Mouse (Mus musculus) MEL (cell line): Measurements from ENCODE around the gene Erc2. TPM values are rescaled to one million over a fixed set of nuclear protein-coding genes. Genes with fewer than 3 reads are reported as not detected.

Experiments used
- DNase-seq: peaks from one replicate; pipeline ENCODE4 v3.0.0; 2011; ENCODE audit warnings: low read depth, low spot score
- H3K27ac ChIP-seq: 2 replicates; pipeline ENCODE4 v1.5.1; 2012; ENCODE audit warnings: low read depth, mild to moderate bottlenecking, control low read depth, low read length, moderate library complexity; ENCODE audit not compliant: control insufficient read depth
- H3K27me3 ChIP-seq, 2 experiments: fragments of 150-350 bp in 1 of 2; sonication (generic) in 1 of 2; 2 replicates each; pipeline ENCODE4 v1.6.1; 2012; ENCODE audit warnings: low read length in 2 of 2, mild to moderate bottlenecking in 2 of 2, improper control_type of control experiment in 1 of 2, moderate library complexity in 1 of 2; ENCODE audit not compliant: insufficient read depth in 2 of 2, control insufficient read depth in 1 of 2
- H3K36me3 ChIP-seq, 2 experiments: 2 replicates each; pipeline ENCODE4 v1.6.1; 2012 to 2014; ENCODE audit warnings: low read length in 2 of 2, improper control_type of control experiment in 1 of 2, inconsistent platforms in 1 of 2, mild to moderate bottlenecking in 1 of 2; ENCODE audit not compliant: insufficient read depth in 2 of 2, control insufficient read depth in 1 of 2
- H3K4me1 ChIP-seq, 2 experiments: fragments of 150-350 bp in 1 of 2; sonication (generic) in 1 of 2; 2 replicates each; pipeline ENCODE4 v1.6.1; 2012; ENCODE audit warnings: low read length in 2 of 2, improper control_type of control experiment in 1 of 2, mild to moderate bottlenecking in 1 of 2; ENCODE audit not compliant: insufficient read depth in 2 of 2, control insufficient read depth in 1 of 2
- H3K4me3 ChIP-seq, 2 experiments: fragments of 150-350 bp in 1 of 2; sonication (generic) in 1 of 2; 2 replicates each; pipeline ENCODE4 v1.5.1; 2012; ENCODE audit warnings: low read depth in 2 of 2, low read length in 2 of 2, mild to moderate bottlenecking in 2 of 2, moderate library complexity in 2 of 2, control low read depth in 1 of 2, improper control_type of control experiment in 1 of 2; ENCODE audit not compliant: control insufficient read depth in 1 of 2, insufficient read depth in 1 of 2
- H3K79me2 ChIP-seq: 2 replicates; pipeline ENCODE4 v1.6.1; 2012; ENCODE audit warnings: mild to moderate bottlenecking, low read length, moderate library complexity; ENCODE audit not compliant: control insufficient read depth, poor library complexity, insufficient read depth
- H3K9ac ChIP-seq: 2 replicates; pipeline ENCODE4 v1.6.1; 2012; ENCODE audit warnings: low read depth, mild to moderate bottlenecking, control low read depth, low read length, moderate library complexity; ENCODE audit not compliant: control insufficient read depth, poor library complexity, severe bottlenecking
- H3K9me3 ChIP-seq: fragments of 150-350 bp; sonication (generic); replicated peaks from 2 replicates; pipeline ENCODE4 v1.6.1; 2012; ENCODE audit warnings: mild to moderate bottlenecking, low read length, improper control_type of control experiment, moderate library complexity; ENCODE audit not compliant: insufficient read depth
- BHLHE40 ChIP-seq: IDR thresholded peaks from 2 replicates; pipeline ENCODE4 v1.6.1; 2012; ENCODE audit warnings: low read depth, mild to moderate bottlenecking, inconsistent platforms, low read length, improper control_type of control experiment, borderline replicate concordance
- ETS1 ChIP-seq: IDR thresholded peaks from 2 replicates; pipeline ENCODE4 v1.6.1; 2012; ENCODE audit warnings: low read depth, mild to moderate bottlenecking, inconsistent platforms, low read length, improper control_type of control experiment, moderate library complexity
- HCFC1 ChIP-seq: IDR thresholded peaks from 2 replicates; pipeline ENCODE4 v1.6.1; 2012; ENCODE audit warnings: low read depth, mild to moderate bottlenecking, inconsistent platforms, low read length, improper control_type of control experiment, moderate library complexity
- JUND ChIP-seq: IDR thresholded peaks from 2 replicates; pipeline ENCODE4 v1.6.1; 2011; ENCODE audit warnings: low read depth, mild to moderate bottlenecking, improper control_type of control experiment, low read length
- KAT2A ChIP-seq: conservative IDR thresholded peaks from 2 replicates; pipeline ENCODE4 v1.6.1; 2012; ENCODE audit warnings: low read depth, low read length, improper control_type of control experiment, inconsistent platforms
- MAX ChIP-seq: IDR thresholded peaks from 2 replicates; pipeline ENCODE4 v1.6.1; 2011; ENCODE audit warnings: low read length, improper control_type of control experiment
- MEF2A ChIP-seq: IDR thresholded peaks from 2 replicates; pipeline ENCODE4 v1.6.1; 2014; ENCODE audit warnings: low read depth, mild to moderate bottlenecking, inconsistent platforms, low read length, improper control_type of control experiment; ENCODE audit not compliant: poor library complexity, insufficient replicate concordance, severe bottlenecking; ENCODE audit errors: extremely low read depth
- MYB ChIP-seq: IDR thresholded peaks from 2 replicates; pipeline ENCODE4 v1.6.1; 2011; ENCODE audit warnings: mild to moderate bottlenecking, low read depth, low read length, improper control_type of control experiment
- MYC ChIP-seq: IDR thresholded peaks from 2 replicates; pipeline ENCODE4 v1.6.1; 2011; ENCODE audit warnings: low read depth, mild to moderate bottlenecking, low read length, improper control_type of control experiment, moderate library complexity
- NELFE ChIP-seq: IDR thresholded peaks from 2 replicates; pipeline ENCODE4 v1.6.1; 2011; ENCODE audit warnings: low read depth, low read length, improper control_type of control experiment
- POLR2AphosphoS2 ChIP-seq: IDR thresholded peaks from 2 replicates; pipeline ENCODE4 v1.6.1; 2011; ENCODE audit warnings: low read length, improper control_type of control experiment
- POLR2AphosphoS5 ChIP-seq: IDR thresholded peaks from 2 replicates; pipeline ENCODE4 v1.6.1; 2012; ENCODE audit warnings: low read depth, borderline replicate concordance, mild to moderate bottlenecking, inconsistent platforms, low read length, moderate library complexity, mixed read lengths
- RCOR1 ChIP-seq: IDR thresholded peaks from 2 replicates; pipeline ENCODE4 v1.6.1; 2012; ENCODE audit warnings: low read depth, mild to moderate bottlenecking, inconsistent platforms, low read length, improper control_type of control experiment
- SIN3A ChIP-seq: IDR thresholded peaks from 2 replicates; pipeline ENCODE4 v1.6.1; 2012; ENCODE audit warnings: low read length, improper control_type of control experiment, inconsistent platforms
- SMC3 ChIP-seq: IDR thresholded peaks from 2 replicates; pipeline ENCODE4 v1.6.1; 2011; ENCODE audit warnings: low read depth, low read length, improper control_type of control experiment
- TAL1 ChIP-seq: IDR thresholded peaks from 2 replicates; pipeline ENCODE4 v1.6.1; 2012; ENCODE audit warnings: mild to moderate bottlenecking, inconsistent platforms, low read length, moderate library complexity, mixed read lengths
- TCF12 ChIP-seq: IDR thresholded peaks from 2 replicates; pipeline ENCODE4 v1.6.1; 2014; ENCODE audit warnings: low read depth, mild to moderate bottlenecking, inconsistent platforms, low read length, improper control_type of control experiment, moderate library complexity
- USF2 ChIP-seq, 2 experiments: IDR thresholded peaks; 2 replicates each; pipeline ENCODE4 v1.6.1; 2011 to 2012; ENCODE audit warnings: improper control_type of control experiment in 2 of 2, low read length in 2 of 2, borderline replicate concordance in 1 of 2, inconsistent platforms in 1 of 2, low read depth in 1 of 2, mild to moderate bottlenecking in 1 of 2; ENCODE audit not compliant: insufficient read depth in 1 of 2
- ZC3H11A ChIP-seq: IDR thresholded peaks from 2 replicates; pipeline ENCODE4 v1.6.1; 2012; ENCODE audit warnings: low read depth, mild to moderate bottlenecking, inconsistent platforms, low read length, improper control_type of control experiment
- ZKSCAN1 ChIP-seq: IDR thresholded peaks from 2 replicates; pipeline ENCODE4 v1.6.1; 2012; ENCODE audit warnings: low read depth, mild to moderate bottlenecking, inconsistent platforms, low read length, improper control_type of control experiment, moderate library complexity
- ZMIZ1 ChIP-seq: IDR thresholded peaks from 2 replicates; pipeline ENCODE4 v1.6.1; 2012; ENCODE audit warnings: low read depth, mild to moderate bottlenecking, inconsistent platforms, low read length, improper control_type of control experiment, moderate library complexity
- ZNF384 ChIP-seq: IDR thresholded peaks from 2 replicates; pipeline ENCODE4 v1.6.1; 2012; ENCODE audit warnings: low read depth, mild to moderate bottlenecking, inconsistent platforms, low read length, improper control_type of control experiment
- polyA plus RNA-seq, 2 experiments: library from polyadenylated mRNA; stranded (reverse) in 1 of 2; unstranded in 1 of 2; fragments of >175 nt in 1 of 2; fragments of >200 nt in 1 of 2; gene quantifications; 2 replicates each; pipeline versions ENCODE4 v1.2.1 to v1.2.4; 2012; ENCODE audit warnings: low replicate concordance in 2 of 2, low read depth in 1 of 2; ENCODE audit not compliant: insufficient read length in 2 of 2, insufficient read depth in 1 of 2, missing spikeins in 1 of 2
- total RNA-seq: library from RNA; depleted of rRNA; stranded (reverse); fragments of 300-350 nt; gene quantifications from 2 replicates; pipeline ENCODE4 v1.2.3, GENCODE M21; 2012

Erc2 gene
- total and polyA plus RNA-seq, 3 experiments, result not detected

DNA sequence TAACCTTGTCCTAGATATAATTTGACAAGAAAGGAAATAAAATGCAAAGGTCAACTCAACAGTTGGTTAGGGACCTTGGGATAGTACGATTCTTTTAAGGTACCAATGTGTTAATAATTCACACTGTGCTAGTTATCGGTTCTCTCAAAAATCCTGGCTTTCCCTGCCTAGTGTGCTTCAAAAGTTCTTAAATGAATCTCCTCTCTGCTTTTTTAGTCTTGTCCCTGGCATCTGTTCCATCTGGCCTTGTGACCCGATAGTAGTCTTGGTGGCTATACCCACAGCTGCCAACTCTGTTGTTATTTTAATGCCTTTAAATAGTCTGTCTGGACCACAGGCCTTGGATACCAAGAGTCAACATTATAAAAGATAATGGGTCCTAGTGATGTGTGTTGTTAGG lies 225.1 kb downstream of the Erc2 start:
- H3K79me2 ChIP-seq, result no peaks in the 10 kb centered on the region
- H3K9ac ChIP-seq, result no peak overlapping the region

DNA sequence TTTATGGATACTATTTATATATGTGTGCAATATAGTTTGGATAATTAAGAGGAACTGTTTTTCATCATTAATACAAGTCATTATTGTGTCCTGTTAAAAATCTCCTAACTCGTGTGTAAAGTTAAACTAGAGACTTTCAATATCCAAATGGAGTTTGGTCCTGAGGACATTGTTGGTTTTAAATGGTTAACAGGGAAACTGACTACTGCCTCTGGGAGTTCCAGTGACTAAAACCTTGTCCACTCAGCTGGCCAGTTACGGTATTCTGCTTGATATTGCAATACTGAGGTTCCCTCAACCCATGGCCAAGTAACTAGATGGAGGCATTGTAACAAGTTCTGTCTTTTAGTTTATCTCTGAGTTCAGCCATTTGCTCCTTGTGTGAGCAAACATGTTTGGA lies 229.0 kb downstream of the Erc2 start:
- Histone ChIP-seq H3K27ac (no peak overlapping the region), H3K9ac (no peak overlapping the region)

More for the DNA sequence above, 225.1 kb downstream of the Erc2 start:
- no peak for DNase-seq
- H3K27ac ChIP-seq, result no peak overlapping the region
- no peak for TF ChIP-seq MEF2A
- TF ChIP-seq MYC, result no peak
- TF ChIP-seq JUND, result no peak
- TF ChIP-seq HCFC1, result no peak
- no peak for TF ChIP-seq MYB
- TF ChIP-seq USF2 (IDR thresholded peaks at IDR 0.05; ENCODE audit: borderline replicate concordance in 1 of 2, insufficient read depth in 1 of 2, low read depth in 1 of 2, low read length in 2 of 2), result no peak
- TF ChIP-seq POLR2AphosphoS2, result no peak
- no peak for TF ChIP-seq MAX
- no peak for TF ChIP-seq POLR2AphosphoS5
- TF ChIP-seq ZNF384, result no peak
- TF ChIP-seq SMC3, result no peak
- TF ChIP-seq TAL1, result no peak
- no peak for TF ChIP-seq ZC3H11A
- TF ChIP-seq ZKSCAN1, result no peak
- no peak for TF ChIP-seq ETS1
- H3K4me3 ChIP-seq, result no peak overlapping the region
- H3K9me3 ChIP-seq, result no peaks in the 10 kb centered on the region
- no peaks in the 10 kb centered on the region for H3K36me3 ChIP-seq
- H3K4me1 ChIP-seq, result no peaks in the 10 kb centered on the region
- no peaks in the 10 kb centered on the region for H3K27me3 ChIP-seq

More for the DNA sequence above, 229.0 kb downstream of the Erc2 start:
- TF ChIP-seq POLR2AphosphoS5 (no peak), TCF12 (no peak), HCFC1 (no peak), MEF2A (no peak), NELFE (no peak), ZKSCAN1 (no peak), TAL1 (no peak), BHLHE40 (no peak), ZMIZ1 (no peak), JUND (no peak), SIN3A (no peak), ZNF384 (no peak), KAT2A (no peak), MYB (no peak), RCOR1 (no peak)
- Histone ChIP-seq H3K9me3 (no peaks in the 10 kb centered on the region), H3K27me3 (no peaks in the 10 kb centered on the region), H3K79me2 (no peaks in the 10 kb centered on the region), H3K4me1 (no peaks in the 10 kb centered on the region), H3K36me3 (no peaks in the 10 kb centered on the region), H3K4me3 (no peak overlapping the region)
- DNase-seq, result no peak
